Mouse (Mus musculus): ENCODE data around the gene Rnf167.

The Rnf167 gene

DNA sequence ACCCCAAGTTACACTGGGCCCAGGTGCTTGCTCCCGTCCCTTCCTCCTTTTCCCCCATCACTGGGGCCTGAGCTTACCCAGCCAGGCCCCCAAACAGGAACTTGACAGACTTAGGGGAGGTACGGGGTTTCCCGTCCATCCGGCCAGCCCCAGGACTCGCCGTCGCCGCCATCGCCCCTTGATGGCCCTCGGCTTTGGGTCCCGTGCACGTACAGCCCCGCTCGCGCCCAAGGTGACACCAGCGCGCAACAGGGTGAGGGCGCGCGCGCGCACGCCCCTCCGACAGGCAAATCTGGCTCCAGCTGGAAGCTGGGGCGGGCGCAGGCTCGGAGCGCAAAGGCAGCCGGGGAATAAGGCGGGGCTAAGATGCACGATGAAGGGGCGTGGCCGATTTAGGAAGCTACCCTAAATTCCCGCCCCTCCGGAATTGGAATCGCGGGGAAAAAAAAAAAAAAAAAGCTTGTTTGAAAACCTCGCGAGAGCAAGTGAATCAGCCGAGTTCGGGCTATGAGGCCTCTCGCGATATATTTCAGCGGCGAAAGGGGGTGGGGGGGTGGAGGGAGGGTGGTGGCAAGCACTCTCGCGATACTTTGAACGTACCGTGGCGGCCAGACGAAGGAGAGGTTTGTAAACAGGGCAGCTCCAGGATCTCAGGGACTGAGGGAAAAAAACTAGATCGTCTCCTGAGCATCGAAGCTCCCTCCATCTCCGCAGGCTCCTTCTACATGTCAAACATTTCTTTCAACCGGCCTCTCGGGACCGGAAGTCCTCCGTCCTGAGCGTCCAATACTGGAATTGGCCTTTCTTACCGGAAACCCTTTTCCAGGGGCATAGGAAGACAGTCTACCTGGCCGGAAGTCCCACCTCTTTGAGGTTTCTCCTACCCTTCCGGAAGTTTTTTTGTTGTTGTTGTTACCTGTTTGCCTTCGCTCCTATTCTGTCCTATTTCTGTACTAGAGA is at the start of gene Rnf167, which contains the start of gene Slc25a11:
Rnf167 (plus strand) TSS at position 545 of the 960 bp plus-strand sequence.
Slc25a11 (minus strand) TSS at position 789 of the 960 bp plus-strand sequence.
- peak; percentile 96 to 98 for DNase-seq

GRCm38 (mm10) chr11:70597301-70597700 is 49.7 kb upstream of the Rnf167 start:
- DNase-seq, result no peak

DNA sequence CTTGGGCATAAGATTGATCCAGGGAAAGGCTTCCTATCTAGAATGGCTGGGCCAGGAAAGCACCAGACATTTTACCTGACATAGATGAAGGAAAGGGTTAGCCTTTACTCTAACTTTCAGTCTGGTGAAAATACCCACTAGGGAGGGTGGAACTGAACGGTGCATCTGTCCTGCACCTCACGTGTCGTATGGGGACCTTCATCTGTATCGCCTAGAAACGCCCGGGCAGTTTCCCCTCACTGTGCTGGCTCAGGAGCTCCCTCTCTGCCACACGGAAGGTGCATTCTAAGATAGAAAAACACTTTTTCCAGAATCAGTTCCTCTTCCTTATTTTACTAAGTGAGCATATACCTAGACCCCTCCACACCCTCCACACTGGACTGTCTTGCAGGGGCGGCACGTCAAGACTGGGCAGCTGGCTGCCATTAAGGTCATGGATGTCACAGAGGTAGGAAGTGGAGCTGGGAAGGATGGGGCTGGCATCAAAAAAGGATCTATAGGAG is 48.5 kb upstream of the Rnf167 start:
- no peak for DNase-seq

DNA sequence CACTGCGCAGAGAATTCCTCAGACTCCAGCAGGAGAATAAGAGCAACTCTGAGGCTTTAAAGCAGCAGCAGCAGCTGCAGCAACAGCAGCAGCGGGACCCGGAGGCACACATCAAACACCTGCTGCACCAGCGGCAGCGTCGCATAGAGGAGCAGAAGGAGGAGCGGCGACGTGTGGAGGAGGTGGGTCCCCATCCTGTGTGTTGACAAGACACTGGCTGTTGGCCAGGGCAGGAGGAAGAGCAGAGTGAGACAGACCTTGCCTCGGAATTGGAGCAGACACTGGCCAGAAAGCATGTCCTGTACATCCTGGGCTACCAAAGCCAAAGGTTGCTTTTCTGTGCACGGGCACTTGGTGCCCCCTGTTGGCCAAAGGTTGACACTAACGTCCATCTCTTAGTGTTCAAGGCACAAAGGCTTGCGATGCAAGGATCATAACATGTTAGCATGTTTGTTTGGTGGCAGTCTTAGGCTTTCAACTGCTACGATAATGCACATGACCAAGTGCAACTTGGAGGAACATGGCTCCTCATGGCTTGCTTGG is 41.9 kb upstream of the Rnf167 start:
- DNase-seq, result peak; percentile 77 to 83

GRCm38 (mm10) chr11:70606717-70607116 is 40.3 kb upstream of the Rnf167 start:
- DNase-seq, result no peak

- no peak for DNase-seq
Measured at GRCm38 (mm10) chr11:70607611-70608010, 39.4 kb upstream of the Rnf167 start.

DNA sequence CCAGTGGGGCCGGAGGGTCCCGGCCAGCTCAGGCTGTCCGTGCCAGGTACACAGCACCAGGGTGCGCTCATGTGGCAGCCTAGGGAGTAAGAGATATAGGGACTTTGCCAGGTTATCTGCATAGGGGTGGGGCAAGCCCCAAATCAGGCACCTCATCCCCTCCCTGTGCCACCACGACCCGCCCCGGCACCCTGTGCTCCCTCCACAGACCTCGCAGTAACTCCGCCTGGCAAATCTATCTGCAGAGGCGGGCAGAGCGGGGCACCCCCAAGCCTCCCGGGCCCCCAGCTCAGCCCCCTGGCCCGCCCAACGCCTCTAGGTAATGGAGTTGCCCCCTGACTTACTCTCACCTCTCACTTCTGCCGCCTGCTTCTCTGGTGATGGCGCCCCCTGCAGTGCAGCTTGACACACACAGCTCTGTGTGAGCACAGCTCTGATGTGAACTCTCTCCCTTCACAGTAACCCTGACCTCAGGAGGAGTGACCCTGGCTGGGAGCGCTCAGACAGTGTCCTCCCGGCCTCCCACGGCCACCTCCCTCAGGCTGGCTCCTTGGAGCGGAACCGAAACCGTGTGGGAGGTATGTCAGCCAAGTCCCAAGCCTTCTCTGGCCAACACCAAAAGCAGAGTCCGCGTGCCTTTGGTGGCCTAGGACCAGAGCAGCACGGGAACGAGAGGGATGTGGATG is 38.5 kb upstream of the Rnf167 start:
- no peak for DNase-seq

- DNase-seq, result no peak
Measured at GRCm38 (mm10) chr11:70610752-70611151, 36.3 kb upstream of the Rnf167 start.

- no peak for DNase-seq
Measured at GRCm38 (mm10) chr11:70612505-70612904, 34.5 kb upstream of the Rnf167 start.

GRCm38 (mm10) chr11:70615074-70615473 is 32.0 kb upstream of the Rnf167 start:
- DNase-seq, result peak; percentile 31 to 39

- DNase-seq, result no peak
Measured at GRCm38 (mm10) chr11:70615516-70616093, 31.4 kb upstream of the Rnf167 start, which contains the start of gene 4930544D05Rik. Gene 4930544D05Rik, plus strand, starts transcription at chr11:70615848.

DNA sequence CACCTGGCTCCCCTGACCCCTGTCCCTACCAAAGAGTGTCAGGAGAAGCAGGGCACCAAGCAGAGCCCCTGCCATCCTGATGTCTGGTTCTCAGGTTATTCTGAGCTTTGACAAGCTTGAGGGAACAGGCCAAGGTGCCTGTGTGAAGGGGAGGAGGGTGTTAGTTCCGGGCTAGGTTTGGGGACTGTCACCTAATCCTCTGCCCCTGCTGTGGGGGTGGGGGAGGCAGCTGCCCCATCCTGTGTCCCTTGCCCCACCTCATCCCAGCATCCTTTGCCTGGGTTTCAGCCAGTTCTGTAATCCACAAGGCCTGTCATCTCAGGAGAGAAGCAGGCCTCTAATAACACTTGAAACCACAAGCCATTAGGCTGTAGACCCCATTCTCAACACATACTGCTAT is 27.9 kb upstream of the Rnf167 start, which contains the start of gene Chrne:
Chrne (minus strand) TSS at position 116 of the 400 bp plus-strand sequence.
- no peak for DNase-seq

GRCm38 (mm10) chr11:70621972-70622814 is 24.8 kb upstream of the Rnf167 start:
- DNase-seq, result no peak

- no peak for DNase-seq
Measured at GRCm38 (mm10) chr11:70623053-70623742, 23.8 kb upstream of the Rnf167 start.

GRCm38 (mm10) chr11:70625473-70625872 is 21.6 kb upstream of the Rnf167 start:
- no peak for DNase-seq

DNA sequence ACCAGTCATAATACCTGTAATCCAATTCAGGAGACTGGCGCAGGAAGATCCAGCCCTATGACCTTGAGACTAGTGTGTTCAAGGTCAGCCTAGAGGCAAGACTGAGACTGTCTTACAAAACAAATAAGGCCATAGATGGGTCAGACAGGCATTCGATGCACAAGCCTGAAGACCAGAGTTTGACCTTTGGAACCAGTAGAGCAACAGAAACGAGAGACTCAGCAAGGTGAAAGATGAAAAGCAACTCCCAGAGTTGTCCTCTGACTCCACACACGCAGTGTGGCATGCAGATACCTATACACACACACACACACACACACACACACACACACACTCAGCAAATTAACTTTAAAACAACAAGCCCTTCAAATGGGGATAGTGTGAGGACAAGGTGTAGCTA is 20.2 kb upstream of the Rnf167 start:
- DNase-seq, result no peak

- DNase-seq, result no peak
Measured at GRCm38 (mm10) chr11:70628431-70628830, 18.6 kb upstream of the Rnf167 start.

GRCm38 (mm10) chr11:70629557-70629956 is 17.5 kb upstream of the Rnf167 start:
- DNase-seq, result no peak

DNA sequence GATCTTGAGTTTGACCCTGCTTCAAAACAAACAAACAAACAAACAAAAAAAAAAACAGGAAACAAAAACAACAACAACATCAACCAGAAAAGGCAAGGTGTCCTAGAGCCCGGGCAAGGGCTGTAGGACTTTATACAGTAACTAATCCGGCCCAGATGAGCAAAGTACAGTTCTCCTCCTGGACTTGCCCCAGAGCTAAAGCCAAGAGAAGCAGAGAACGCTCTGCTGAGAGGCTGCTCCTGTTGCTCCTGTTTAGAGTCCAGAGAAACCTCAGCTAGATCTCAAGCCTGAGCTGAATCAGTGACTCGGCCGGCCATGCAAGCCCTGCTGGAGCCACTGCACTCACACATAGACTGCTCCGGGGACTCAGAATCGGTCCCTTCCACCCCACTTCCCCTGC is 16.9 kb upstream of the Rnf167 start:
- DNase-seq, result no peak

DNA sequence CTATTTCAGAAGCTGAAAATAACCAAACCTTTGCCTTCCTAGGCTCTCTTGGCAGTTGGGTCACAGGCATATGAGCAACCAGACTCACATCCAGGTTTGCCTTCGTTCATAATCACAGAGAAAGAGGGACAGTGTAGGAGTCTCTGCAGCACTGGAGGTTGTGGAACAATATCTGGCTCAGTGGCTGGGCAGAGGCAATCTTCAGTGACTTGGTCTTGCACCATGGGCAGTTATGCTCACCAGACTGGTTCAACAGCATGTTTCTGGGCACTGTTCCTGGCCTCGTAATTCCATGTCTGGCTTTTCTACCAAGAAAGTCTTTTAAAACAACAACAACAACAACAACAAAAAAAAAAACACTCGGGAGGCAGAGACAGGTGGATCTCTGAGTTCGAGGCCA is 11.4 kb upstream of the Rnf167 start:
- no peak for DNase-seq

DNA sequence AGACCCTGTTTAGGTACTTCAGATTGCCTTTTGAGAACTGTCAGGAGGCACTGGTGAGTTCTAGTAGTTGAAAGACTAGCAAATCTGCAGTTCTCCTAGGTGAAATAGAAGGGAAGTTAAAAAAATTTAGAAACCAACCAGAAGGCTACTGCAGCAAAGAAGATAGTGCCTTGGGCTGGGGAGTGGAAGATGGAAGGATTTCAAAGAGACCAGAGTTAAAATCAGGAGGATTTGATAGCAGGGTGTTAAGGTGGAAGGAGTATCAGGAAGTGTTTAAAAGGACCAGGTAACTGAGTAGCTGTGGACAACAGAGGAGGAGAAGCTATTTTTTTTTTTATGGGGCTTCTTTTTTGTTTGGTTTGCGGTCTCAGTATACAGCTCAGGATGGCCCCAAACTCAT is 9.3 kb upstream of the Rnf167 start:
- DNase-seq, result no peak

Data from cerebellum, adult 18-20 months (tissue).